Mouse (Mus musculus) liver, adult 2 months (tissue): ENCODE measurements around the gene Adgrl2. TPM values are rescaled to one million over a fixed set of nuclear protein-coding genes. Genes with fewer than 3 reads are reported as not detected.
A peak's percentile ranks its signal among the peaks of the same experiment; 100 is the strongest.

Source experiments
- DNase-seq: peaks from one replicate; pipeline ENCODE4 v3.0.0-alpha.2; 2011; ENCODE audit warnings: low read depth, low spot score; ENCODE audit errors: extremely low read depth
- H3K27ac ChIP-seq: fragments of 200-500 bp; replicated peaks from 2 replicates; pipeline ENCODE4 v1.5.1; 2012; ENCODE audit warnings: low read depth, mild to moderate bottlenecking, control low read depth, inconsistent platforms, low read length; ENCODE audit not compliant: insufficient read depth
- H3K27me3 ChIP-seq: fragments of 200-500 bp; 2 replicates; pipeline ENCODE4 v1.6.1; 2012; ENCODE audit warnings: mild to moderate bottlenecking, moderate library complexity, low read length, inconsistent platforms; ENCODE audit not compliant: control insufficient read depth, insufficient read depth
- H3K36me3 ChIP-seq: fragments of 200-500 bp; 2 replicates; pipeline ENCODE4 v1.6.1; 2012; ENCODE audit warnings: low read length, inconsistent platforms; ENCODE audit not compliant: control insufficient read depth, insufficient read depth
- H3K4me1 ChIP-seq: fragments of 200-500 bp; 2 replicates; pipeline ENCODE4 v1.6.1; 2011; ENCODE audit warnings: low read length; ENCODE audit not compliant: control insufficient read depth, insufficient read depth
- H3K4me3 ChIP-seq: fragments of 200-500 bp; 2 replicates; pipeline ENCODE4 v1.5.1; 2011; ENCODE audit warnings: low read depth, mild to moderate bottlenecking, control low read depth, low read length, moderate library complexity; ENCODE audit not compliant: insufficient read depth
- H3K79me2 ChIP-seq: fragments of 200-500 bp; 2 replicates; pipeline ENCODE4 v1.6.1; 2012; ENCODE audit warnings: inconsistent platforms, mild to moderate bottlenecking, low read length, moderate library complexity; ENCODE audit not compliant: control insufficient read depth, insufficient read depth
- H3K9ac ChIP-seq: fragments of 200-500 bp; 2 replicates; pipeline ENCODE4 v1.6.1; 2012; ENCODE audit warnings: low read depth, mild to moderate bottlenecking, control low read depth, inconsistent platforms, low read length
- CTCF ChIP-seq: fragments of 200-500 bp; IDR thresholded peaks from 2 replicates; pipeline ENCODE4 v1.5.1; 2011; ENCODE audit warnings: low read depth, low read length, control low read depth
- POLR2A ChIP-seq: fragments of 200-500 bp; IDR thresholded peaks from 2 replicates; pipeline ENCODE4 v1.6.1; 2011; ENCODE audit warnings: low read length, control low read depth; ENCODE audit not compliant: insufficient read depth; ENCODE audit errors: extremely low read depth
- WGBS: fragments of 180-500 bp; shearing (Covaris S2); methylation state at CpG from one replicate; pipeline ENCODE4 v1.1.7; 2018; 5-methylcytosine and 5-hydroxymethylcytosine counted together
- polyA plus RNA-seq: library from polyadenylated mRNA; depleted of rRNA; stranded (reverse); fragments of >200 nt; gene quantifications from 2 replicates; pipeline ENCODE4 v1.2.3, GENCODE M21; 2012
- total RNA-seq: library from RNA; depleted of rRNA; stranded (reverse); fragments of >200 nt; gene quantifications from 2 replicates; pipeline ENCODE4 v1.2.3, GENCODE M21; 2014

Gene Adgrl2
- total and polyA plus RNA-seq, 2 experiments = 26.2 to 27.9 TPM

DNA sequence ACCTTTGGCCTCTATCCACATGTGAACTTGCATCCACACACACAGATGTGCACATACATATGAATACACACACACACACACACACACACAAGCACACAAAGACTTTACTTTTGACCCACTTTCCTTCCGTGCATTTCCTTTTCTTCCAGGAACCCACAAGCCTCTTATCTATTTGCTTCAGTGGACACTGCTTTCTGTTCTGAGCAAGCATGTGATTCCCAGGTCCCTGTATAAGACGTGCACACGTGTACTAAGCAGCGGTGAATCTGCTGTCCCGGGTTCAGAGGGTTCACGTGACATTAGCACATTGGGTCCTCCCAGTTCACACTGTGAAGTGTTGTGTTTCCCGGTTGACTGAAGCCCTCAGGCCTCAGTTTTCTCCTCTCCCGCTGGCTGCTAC lies 11.0 kb upstream of the Adgrl2 start:
- 60% methylated on average over 8 of the region's 8 CpGs for WGBS
- H3K4me3 ChIP-seq = no peak overlapping the region
- no peaks in the 10 kb centered on the region for H3K79me2 ChIP-seq
- TF ChIP-seq POLR2A (no peak), CTCF (no peak)
- H3K4me1 ChIP-seq = no peaks in the 10 kb centered on the region; the same call in none of the 2 replicates
- no peak overlapping the region for H3K27ac ChIP-seq
- no peaks in the 10 kb centered on the region for H3K27me3 ChIP-seq
- no peak for DNase-seq
- no peaks in the 10 kb centered on the region for H3K36me3 ChIP-seq
- H3K9ac ChIP-seq = no peak overlapping the region

DNA sequence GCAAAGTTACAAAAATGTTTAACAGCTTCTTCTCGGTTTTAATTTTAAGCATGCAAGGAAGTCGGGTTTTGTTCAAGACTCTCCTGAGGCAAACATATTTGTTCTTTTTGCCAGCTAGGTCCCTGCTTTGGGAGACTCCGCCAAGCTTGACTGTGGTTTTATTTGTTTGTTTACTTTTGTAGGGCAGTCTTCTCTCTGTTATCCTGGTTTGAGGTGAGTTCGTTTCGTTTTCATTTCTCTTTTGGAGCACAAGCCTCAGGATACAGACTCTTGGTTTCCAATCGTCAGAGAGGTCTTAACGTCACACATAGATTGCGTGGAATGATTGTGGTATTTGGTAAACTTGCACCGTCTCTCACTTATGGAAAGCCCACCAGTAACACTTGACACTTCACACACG lies 8.3 kb upstream of the Adgrl2 start:
- peak overlapping the region; percentile 31; the same call in 1 of the 2 replicates for H3K4me3 ChIP-seq
- 44% methylated on average over 10 of the region's 10 CpGs for WGBS
- peak; percentile 45 for DNase-seq
- no peaks in the 10 kb centered on the region for H3K36me3 ChIP-seq
- no peak overlapping the region for H3K9ac ChIP-seq
- no peaks in the 10 kb centered on the region; the same call in none of the 2 replicates for H3K4me1 ChIP-seq
- no peaks in the 10 kb centered on the region for H3K79me2 ChIP-seq
- no peak overlapping the region for H3K27ac ChIP-seq
- no peaks in the 10 kb centered on the region for H3K27me3 ChIP-seq
- no peak for TF ChIP-seq CTCF
- no peak for TF ChIP-seq POLR2A

DNA sequence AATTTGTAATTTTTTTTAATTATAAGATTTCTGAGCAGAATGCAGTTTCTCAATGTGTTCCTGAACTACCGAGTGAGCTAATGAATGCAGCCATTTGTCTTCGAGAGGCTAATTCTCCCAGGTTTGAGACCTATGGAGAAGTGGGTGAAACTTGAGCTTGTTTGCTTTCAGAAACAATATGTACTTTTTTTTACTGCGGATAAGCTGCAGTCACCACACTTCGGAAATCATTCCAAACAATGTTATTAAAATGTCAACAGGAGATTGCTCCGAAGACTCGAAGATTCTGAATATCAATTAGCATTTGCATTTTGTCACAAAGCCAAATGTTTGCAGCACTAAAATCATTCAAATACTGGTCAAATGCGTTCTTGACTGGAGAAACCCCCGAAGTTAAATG lies 701 bp upstream of the Adgrl2 start:
- Histone ChIP-seq H3K27ac (no peak overlapping the region), H3K27me3 (no peaks in the 10 kb centered on the region), H3K36me3 (no peaks in the 10 kb centered on the region), H3K79me2 (peaks cover 23% of the 10 kb centered on the region), H3K4me3 (no peak overlapping the region), H3K9ac (no peak overlapping the region), H3K4me1 (peaks cover 4% of the 10 kb centered on the region)
- TF ChIP-seq POLR2A = no peak
- no peak for TF ChIP-seq CTCF
- no peak for DNase-seq
- 23% methylated on average over 8 of the region's 8 CpGs for WGBS

GRCm38 (mm10) chr3:148989818-148990530 lies 381 bp downstream of the Adgrl2 start:
- H3K4me3 ChIP-seq = peak overlapping the region; percentile 64
- H3K9ac ChIP-seq = peak overlapping the region; percentile 92
- H3K27ac ChIP-seq = peak overlapping the region; percentile 86
- H3K27me3 ChIP-seq = no peaks in the 10 kb centered on the region
- under 1% methylated on average over 57 of the region's 68 CpGs for WGBS
- TF ChIP-seq CTCF (no peak), POLR2A (no peak)
- peaks cover 4% of the 10 kb centered on the region for H3K4me1 ChIP-seq
- DNase-seq = peak; percentile 39
- no peaks in the 10 kb centered on the region for H3K36me3 ChIP-seq
- peaks cover 24% of the 10 kb centered on the region for H3K79me2 ChIP-seq

DNA sequence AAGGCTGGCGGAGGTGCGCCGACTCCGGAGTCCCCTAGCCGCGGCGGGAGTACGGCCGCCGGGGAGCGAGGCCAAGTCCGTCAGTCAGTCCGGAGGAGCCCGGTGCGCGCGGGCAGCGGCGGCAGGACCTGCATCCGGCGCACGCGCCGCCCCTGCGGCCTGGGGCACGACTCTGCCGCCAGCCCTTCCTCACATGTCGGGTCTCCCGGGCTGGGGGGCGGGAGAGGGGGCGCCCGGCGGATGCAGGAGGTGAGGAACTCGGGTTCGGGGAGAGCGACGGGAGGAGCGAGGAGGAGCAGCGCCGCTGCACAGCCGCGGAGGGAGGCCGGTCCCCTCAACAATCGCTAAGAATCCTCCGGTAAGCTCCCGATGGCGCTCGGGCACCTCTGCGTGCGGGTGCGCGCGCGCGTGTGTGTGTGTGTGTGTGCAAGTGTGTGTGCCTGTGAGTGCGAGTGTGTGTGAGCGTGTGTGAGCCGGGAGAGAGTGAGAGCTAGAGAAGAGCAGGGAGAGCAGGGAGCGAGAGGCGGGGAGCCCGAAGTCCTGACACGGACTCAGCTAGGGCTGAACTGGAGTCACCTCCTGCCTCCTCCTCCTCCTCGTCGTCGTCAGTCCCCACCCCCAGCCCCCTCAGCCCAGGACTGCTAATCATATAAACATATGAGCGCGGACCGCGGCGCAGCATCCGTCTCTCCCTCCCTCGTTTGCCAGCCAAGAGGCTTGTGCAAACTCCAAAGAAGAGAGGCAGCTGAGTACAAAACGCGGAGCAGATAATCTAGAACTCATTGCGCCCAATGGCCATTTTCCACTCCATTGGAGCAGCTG lies 1.1 kb downstream of the Adgrl2 start:
- TF ChIP-seq POLR2A (peak; percentile 82), CTCF (no peak)
- Histone ChIP-seq H3K79me2 (peaks cover 26% of the 10 kb centered on the region), H3K36me3 (no peaks in the 10 kb centered on the region), H3K27ac (peak overlapping the region; percentile 86), H3K27me3 (no peaks in the 10 kb centered on the region), H3K9ac (peak overlapping the region; percentile 92), H3K4me1 (peaks cover 9% of the 10 kb centered on the region), H3K4me3 (peak overlapping the region; percentile 64)
- WGBS = under 1% methylated on average over 75 of the region's 75 CpGs
- peak; percentile 86 for DNase-seq
